Mouse (Mus musculus) G1E (cell line): ENCODE measurements around the gene Camta1. TPM values are rescaled to one million over a fixed set of nuclear protein-coding genes. Genes with fewer than 3 reads are reported as not detected.

Experiments
- ATAC-seq: 2 replicates; pipeline ENCODE4 v1.8.0; 2016; ENCODE audit warnings: mild to moderate bottlenecking; ENCODE audit not compliant: insufficient number of reproducible peaks, poor library complexity, low FRiP score, severe bottlenecking; ENCODE audit errors: extremely low read depth
- DNase-seq: peaks from one replicate; pipeline ENCODE4 v3.0.0; 2012; ENCODE audit warnings: low spot score
- H3K27me3 ChIP-seq: 2 replicates; pipeline ENCODE4 v1.6.1; 2012; ENCODE audit warnings: mild to moderate bottlenecking, low read length, inconsistent platforms; ENCODE audit not compliant: insufficient read depth
- H3K36me3 ChIP-seq: replicated peaks from 2 replicates; pipeline ENCODE3; 2012; ENCODE audit warnings: mild to moderate bottlenecking, inconsistent platforms
- H3K4me1 ChIP-seq: 2 replicates; pipeline ENCODE4 v1.6.1; 2012; ENCODE audit warnings: low read depth, low read length, inconsistent platforms, mixed read lengths; ENCODE audit not compliant: insufficient read depth
- H3K4me3 ChIP-seq: 2 replicates; pipeline ENCODE4 v1.5.1; 2012; ENCODE audit warnings: low read depth, mild to moderate bottlenecking, inconsistent platforms, low read length, moderate library complexity, mixed read lengths
- H3K9me3 ChIP-seq: replicated peaks from 2 replicates; pipeline ENCODE4 v1.6.1; 2012; ENCODE audit warnings: inconsistent platforms
- CTCF ChIP-seq: IDR thresholded peaks from 2 replicates; pipeline ENCODE4 v1.5.1; 2012; ENCODE audit warnings: low read depth, low read length, inconsistent platforms, mixed read lengths
- GATA1 ChIP-seq: IDR thresholded peaks from 2 replicates; pipeline ENCODE4 v1.6.1; 2012; ENCODE audit warnings: borderline replicate concordance, low read length, inconsistent platforms, mixed read lengths
- GATA2 ChIP-seq: IDR thresholded peaks from 2 replicates; pipeline ENCODE4 v1.6.1; 2012; ENCODE audit warnings: low read depth, low read length, inconsistent platforms, borderline replicate concordance
- POLR2AphosphoS5 ChIP-seq: IDR thresholded peaks from 2 replicates; pipeline ENCODE4 v1.6.1; 2012; ENCODE audit warnings: low read depth, low read length, inconsistent platforms; ENCODE audit not compliant: insufficient replicate concordance
- TAL1 ChIP-seq: conservative IDR thresholded peaks from 2 replicates; pipeline ENCODE4 v1.6.1; 2012; ENCODE audit warnings: low read depth, low read length, inconsistent platforms, mixed read lengths
- polyA plus RNA-seq: library from polyadenylated mRNA; stranded (reverse); fragments of >175 nt; gene quantifications from 2 replicates; pipeline ENCODE4 v1.2.3, GENCODE M21; 2012
- total RNA-seq, 2 experiments: library from RNA; stranded (forward) in 1 of 2; stranded (reverse) in 1 of 2; fragments of 200-1000 nt in 1 of 2; fragments of >200 nt in 1 of 2; fragmentation: Nextera tagmentation in 1 of 2; gene quantifications; 2 replicates each; pipeline ENCODE4 v1.2.3; 2014 to 2017

The Camta1 gene
- total and polyA plus RNA-seq, 3 experiments = 10.8 to 113 (median 25.7) TPM

DNA sequence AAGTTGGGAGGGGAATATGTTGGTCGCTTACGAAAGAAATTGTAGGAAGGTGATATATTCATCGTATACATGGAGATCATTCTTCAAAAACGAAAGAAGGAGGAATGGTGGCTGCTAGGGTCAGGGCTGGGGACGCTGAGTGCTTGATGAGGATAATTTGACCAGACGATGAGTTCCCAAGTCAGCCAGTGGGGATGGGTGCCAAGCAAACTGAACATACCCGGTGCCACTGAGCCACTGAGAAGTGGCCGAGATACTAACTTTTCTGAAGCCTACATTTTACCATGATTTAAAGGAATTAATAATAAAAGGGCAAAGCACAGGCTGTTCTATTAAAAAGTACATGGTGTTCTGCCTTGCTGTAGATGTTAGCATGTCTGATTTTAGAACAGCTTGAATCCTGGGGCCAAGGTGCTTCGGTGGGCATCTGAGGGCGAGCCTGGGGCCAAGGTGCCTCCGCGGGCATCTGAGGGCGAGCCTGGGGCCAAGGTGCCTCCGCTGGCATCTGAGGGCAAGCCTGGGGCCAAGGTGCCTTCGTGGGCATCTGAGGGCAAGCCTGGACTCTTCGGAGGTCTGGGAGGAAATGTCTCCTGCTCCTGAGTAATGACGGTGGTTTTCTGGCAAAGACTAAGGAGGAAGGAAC lies 40.5 kb upstream of the Camta1 start:
- no peaks in the 10 kb centered on the region for H3K9me3 ChIP-seq
- no peak overlapping the region for H3K4me3 ChIP-seq
- H3K4me1 ChIP-seq = no peaks in the 10 kb centered on the region
- DNase-seq (no peak), ATAC-seq (no peak)
- no peaks in the 10 kb centered on the region for H3K36me3 ChIP-seq
- 0 out of 2 replicates have a peak, but pooled peaks cover 2% of the 10 kb centered on the region for H3K27me3 ChIP-seq
- TF ChIP-seq TAL1 (no peak), POLR2AphosphoS5 (no peak)

- ATAC-seq = no peak
- TF ChIP-seq GATA1 (no peak), CTCF (0 out of 2 replicates have a peak, but pooled peaks have one; percentile 23), GATA2 (no peak), POLR2AphosphoS5 (no peak), TAL1 (no peak)
- Histone ChIP-seq H3K4me1 (no peaks in the 10 kb centered on the region), H3K27me3 (no peaks in the 10 kb centered on the region), H3K36me3 (no peaks in the 10 kb centered on the region), H3K4me3 (no peak overlapping the region), H3K9me3 (no peaks in the 10 kb centered on the region)
- no peak for DNase-seq
Observed at GRCm38 (mm10) chr4:151901422-151901821, 39.7 kb upstream of the Camta1 start.

DNA sequence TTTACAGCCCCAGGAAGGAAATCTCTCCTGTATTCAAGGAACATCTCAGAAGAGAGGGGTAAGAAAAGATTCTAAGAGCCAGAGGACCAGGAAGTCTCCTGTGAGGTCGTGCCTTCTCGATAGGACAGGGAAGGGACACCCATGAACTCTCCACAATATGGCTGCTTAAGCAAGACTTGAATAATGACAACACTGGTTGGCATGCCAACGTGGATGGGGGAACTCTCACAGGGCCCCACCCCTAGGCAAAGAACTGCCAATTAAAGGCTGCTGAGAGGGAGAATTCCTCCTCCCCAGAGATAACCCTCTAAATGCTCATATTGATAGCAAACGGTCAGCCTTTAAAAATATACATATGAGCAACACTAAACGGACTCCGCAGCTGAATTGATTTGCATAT lies 39.1 kb upstream of the Camta1 start:
- ATAC-seq (no peak), DNase-seq (no peak)
- TF ChIP-seq GATA1 (no peak), TAL1 (no peak), GATA2 (no peak), POLR2AphosphoS5 (no peak), CTCF (no peak)
- no peak overlapping the region for H3K4me3 ChIP-seq
- no peaks in the 10 kb centered on the region for H3K9me3 ChIP-seq
- no peaks in the 10 kb centered on the region for H3K36me3 ChIP-seq
- H3K27me3 ChIP-seq = no peaks in the 10 kb centered on the region
- no peaks in the 10 kb centered on the region for H3K4me1 ChIP-seq

- H3K4me3 ChIP-seq = no peak overlapping the region
- no peaks in the 10 kb centered on the region for H3K4me1 ChIP-seq
- TF ChIP-seq GATA2 (no peak), POLR2AphosphoS5 (no peak), TAL1 (no peak), CTCF (0 out of 2 replicates have a peak, but pooled peaks have one; percentile 3), GATA1 (no peak)
- no peaks in the 10 kb centered on the region for H3K9me3 ChIP-seq
- no peaks in the 10 kb centered on the region for H3K36me3 ChIP-seq
- DNase-seq = no peak
- H3K27me3 ChIP-seq = no peaks in the 10 kb centered on the region
- no peak for ATAC-seq
Observed at GRCm38 (mm10) chr4:151899707-151900384, 38.2 kb upstream of the Camta1 start.

GRCm38 (mm10) chr4:151898600-151899245 lies 37.0 kb upstream of the Camta1 start:
- Histone ChIP-seq H3K36me3 (no peaks in the 10 kb centered on the region), H3K4me1 (no peaks in the 10 kb centered on the region), H3K9me3 (no peaks in the 10 kb centered on the region), H3K27me3 (no peaks in the 10 kb centered on the region), H3K4me3 (no peak overlapping the region)
- ATAC-seq = no peak
- TF ChIP-seq GATA2 (no peak), CTCF (no peak), GATA1 (no peak), POLR2AphosphoS5 (no peak), TAL1 (no peak)
- DNase-seq = no peak

DNA sequence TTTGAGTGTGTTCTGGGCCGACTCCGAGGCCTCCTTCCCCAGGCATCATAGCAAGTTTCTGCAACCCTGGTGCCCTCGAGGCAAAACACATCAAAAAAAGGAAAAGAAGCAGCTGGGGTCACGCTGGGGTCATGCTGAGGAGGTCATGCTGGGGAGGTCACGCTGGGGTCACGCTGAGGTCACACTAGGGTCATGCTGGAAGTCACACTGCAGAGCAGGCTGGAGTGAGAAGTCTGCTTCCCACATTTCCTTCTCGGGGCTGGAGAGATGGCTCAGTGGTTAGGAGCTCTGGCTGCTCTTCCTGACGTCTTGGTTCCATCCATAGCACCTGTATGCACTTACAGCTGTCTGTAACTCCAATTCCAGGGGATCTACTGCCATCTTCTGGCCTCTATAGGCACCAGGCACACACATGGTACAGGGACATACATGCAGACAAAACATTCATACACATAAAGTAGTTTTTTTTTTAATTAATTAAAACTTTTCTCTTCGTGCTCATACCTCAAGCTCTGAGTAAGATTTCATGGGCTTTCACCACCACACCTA lies 35.5 kb upstream of the Camta1 start:
- TF ChIP-seq GATA2 = no peak
- no peak for TF ChIP-seq CTCF
- TF ChIP-seq GATA1 = no peak
- TF ChIP-seq TAL1 = no peak
- no peak for TF ChIP-seq POLR2AphosphoS5
- Histone ChIP-seq H3K4me1 (no peaks in the 10 kb centered on the region), H3K9me3 (no peaks in the 10 kb centered on the region), H3K4me3 (no peak overlapping the region), H3K27me3 (no peaks in the 10 kb centered on the region), H3K36me3 (no peaks in the 10 kb centered on the region)
- DNase-seq (no peak), ATAC-seq (no peak)
